ENCODE assay signal across 8 mouse cellular contexts in the genomic region with DNA sequence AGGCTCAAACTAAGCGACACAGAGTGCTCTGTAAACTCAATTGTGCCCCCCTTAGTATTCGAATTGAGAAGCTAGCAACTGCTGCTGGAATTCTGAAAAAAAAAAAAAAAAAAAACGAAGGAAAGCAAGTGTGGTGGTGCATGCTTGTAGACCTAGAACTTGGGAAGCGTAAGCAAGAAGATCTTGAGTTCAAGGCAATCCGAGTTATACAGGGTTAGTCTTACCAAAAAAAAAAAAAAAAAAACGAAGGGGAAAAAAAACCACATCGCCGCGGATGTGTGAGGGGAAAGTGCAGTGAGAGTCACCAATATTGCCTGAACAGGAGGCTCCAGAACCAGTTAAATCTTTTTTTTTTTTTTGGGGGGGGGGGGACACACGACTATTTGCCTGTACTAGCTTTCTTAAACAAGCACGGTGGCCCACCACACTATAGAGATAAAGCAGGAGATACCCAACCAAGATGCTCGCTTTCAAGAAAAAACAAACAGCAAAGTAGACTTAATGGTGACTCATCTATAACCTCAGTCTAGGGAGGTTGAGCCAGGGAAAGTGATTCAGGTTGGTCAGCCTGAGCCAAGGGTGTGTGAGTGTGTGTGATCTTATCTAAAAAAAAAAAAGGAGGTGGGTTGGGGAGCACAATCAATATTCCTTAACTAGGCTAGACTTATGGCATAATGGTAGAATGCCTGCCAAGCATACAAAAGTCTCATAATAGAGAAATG. TPM values are rescaled to one million over a fixed set of nuclear protein-coding genes. Genes with fewer than 3 reads are reported as not detected.
DNase-seq lines count a peak whose midpoint lies in the region; ATAC-seq lines count a peak whose summit lies in the region.

Gene Chek1 (minus strand): TSS at position 32 of the 722 bp plus-strand sequence.

- DNase-seq in adrenal gland, postnatal 36 days: peak; percentile 4 to 9
- DNase-seq in adrenal gland, adult 8-10 months: no peak
- DNase-seq in urinary bladder, postnatal 14 days (ENCODE audit: low spot score): peak; percentile 4
- no peak for DNase-seq in urinary bladder, postnatal 25 days (ENCODE audit: low spot score)
- DNase-seq in retina, embryonic 14.5 days (ENCODE audit: low spot score): no peak
- no peak for DNase-seq in frontal cortex, postnatal 14 days (ENCODE audit: low spot score in 2 of 2)

- no peak for ATAC-seq in hematopoietic stem cell, adult 5-6 weeks (replicated peaks in 1 of 2; ENCODE audit: insufficient read depth in 1 of 2, low FRiP score in 2 of 2, low TSS enrichment in 1 of 2, low read depth in 1 of 2, poor library complexity in 2 of 2, severe bottlenecking in 2 of 2)
- ATAC-seq in megakaryocyte-erythroid progenitor cell, adult 5-6 weeks (replicated peaks; ENCODE audit: low FRiP score, low TSS enrichment, poor library complexity, severe bottlenecking): peak; percentile 26; the same call in 1 of the 2 replicates

RNA-seq across cellular contexts. Expression of gene Chek1, which starts in this region (rescaled TPM):
- total RNA-seq in adrenal gland, postnatal 36 days (2021): 1 to 10 TPM; 3.0 to 4.2 TPM
- total RNA-seq in adrenal gland, adult 8-10 months (2022): 1 to 10 TPM; 2.1 to 3.6 (median 2.9) TPM
- total RNA-seq in hematopoietic stem cell, adult 5-6 weeks (2017): 46.9 and 118 TPM in 2 replicates
- 42.9 and 54.5 TPM in 2 replicates for total RNA-seq in megakaryocyte-erythroid progenitor cell, adult 5-6 weeks (2014; fragmentation: Nextera tagmentation)
- total RNA-seq in megakaryocyte-erythroid progenitor cell, adult 5-6 weeks (2017): 94.6 and 124 TPM in 2 replicates

Comparison
In these comparisons a context has a peak if more than half of its experiments do, and no peak if none do; other contexts are left out.
1. DNase-seq: peak in adrenal gland, postnatal 36 days (2 of 2) and urinary bladder, postnatal 14 days (single experiment); none in adrenal gland, adult 8-10 months (single experiment), urinary bladder, postnatal 25 days (single experiment), retina, embryonic 14.5 days (single experiment) and frontal cortex, postnatal 14 days (0 of 2).